Mouse (Mus musculus): Measurements from ENCODE around the gene Prkag2.

DNA sequence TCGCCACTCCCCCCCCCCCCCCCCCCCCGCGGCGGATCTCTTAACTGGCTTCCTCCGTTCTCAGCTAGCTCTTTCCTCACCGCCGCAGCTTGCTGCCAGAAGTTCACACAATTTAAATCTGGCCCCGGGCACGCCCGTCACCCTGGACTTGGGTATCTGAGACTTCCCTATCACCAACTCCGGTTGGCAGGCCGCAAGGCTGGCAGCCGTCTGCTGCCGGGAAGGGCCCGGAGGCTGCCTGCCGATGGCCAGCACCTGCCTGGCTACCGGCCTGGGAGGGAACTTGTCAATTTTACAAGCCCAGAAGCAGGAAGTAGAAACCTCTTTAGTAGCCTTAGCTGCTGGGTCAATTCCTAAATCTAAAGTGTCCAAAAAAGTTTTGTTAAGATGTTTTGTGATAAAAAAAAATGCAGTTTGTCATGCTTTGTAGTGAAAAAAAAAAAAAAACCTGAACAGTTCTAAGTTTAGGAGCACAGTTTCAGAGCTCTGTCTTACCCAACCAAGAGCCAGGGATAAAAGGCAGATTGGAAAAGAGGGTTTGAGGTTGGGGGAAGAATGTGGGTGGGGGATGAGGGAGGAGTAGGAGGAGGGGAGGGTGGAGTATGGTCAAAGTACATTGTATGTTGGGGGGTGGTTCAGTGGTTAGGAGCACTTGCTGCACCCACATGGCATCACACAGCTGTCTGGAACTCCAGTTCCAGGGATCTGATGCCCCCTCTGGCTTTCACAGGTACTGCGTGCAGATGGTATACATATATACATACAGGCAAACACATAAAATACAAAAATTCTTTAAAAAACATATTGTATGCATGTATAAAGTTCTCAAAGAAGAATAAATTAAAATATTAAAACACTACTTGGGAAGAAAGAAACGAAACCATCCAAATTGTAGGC, 191.4 kb downstream of the Prkag2 start:
- TF ChIP-seq CTCF (IDR thresholded peaks at IDR 0.05; ENCODE audit: extremely low read depth, insufficient read depth, low read length), result peak; percentile 33
- no peak for TF ChIP-seq POLR2A (IDR thresholded peaks at IDR 0.05; ENCODE audit: extremely low read depth, insufficient read depth, low read length)

All from cortical plate, adult 2 months (tissue).